Mouse (Mus musculus): Measurements from ENCODE around the gene Pld5. TPM values are rescaled to one million over a fixed set of nuclear protein-coding genes. Genes with fewer than 3 reads are reported as not detected.

Gene Pld5
- polyA plus RNA-seq, 1 experiment: 4.3 TPM

DNA sequence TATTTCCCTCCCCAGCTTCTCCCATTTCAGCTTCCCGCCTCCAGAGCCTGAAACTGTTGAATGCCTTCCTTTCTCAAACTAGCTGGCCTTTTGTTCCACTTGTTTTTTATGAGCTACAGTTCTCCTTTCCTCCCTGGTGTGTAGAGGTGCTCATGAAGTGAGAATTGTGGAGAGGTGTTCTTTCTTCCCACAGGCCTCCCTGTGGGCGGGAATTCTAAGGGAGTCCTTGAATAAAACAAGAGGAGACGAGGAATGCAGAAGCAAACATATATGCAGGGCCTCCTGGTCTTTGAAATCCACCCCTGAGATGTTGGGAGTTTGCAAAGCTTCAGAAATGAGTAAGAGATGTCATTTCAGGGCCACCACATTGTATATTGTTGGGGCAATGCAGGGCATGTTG lies 235.2 kb downstream of the Pld5 start:
- no peak for DNase-seq (ENCODE audit: low read depth)
- TF ChIP-seq POLR2A (IDR thresholded peaks at IDR 0.05; ENCODE audit: borderline replicate concordance, extremely low read depth, insufficient read depth, insufficient read length, poor library complexity, severe bottlenecking): no peak
- TF ChIP-seq CTCF (IDR thresholded peaks at IDR 0.05; ENCODE audit: borderline replicate concordance, extremely low read depth, insufficient read depth, insufficient read length): no peak

- TF ChIP-seq CTCF (IDR thresholded peaks at IDR 0.05; ENCODE audit: borderline replicate concordance, extremely low read depth, insufficient read depth, insufficient read length) (no peak), POLR2A (IDR thresholded peaks at IDR 0.05; ENCODE audit: borderline replicate concordance, extremely low read depth, insufficient read depth, insufficient read length, poor library complexity, severe bottlenecking) (no peak)
- DNase-seq (ENCODE audit: low read depth): peak; percentile 40
Measured at GRCm38 (mm10) chr1:176036028-176036427, 239.1 kb downstream of the Pld5 start.

DNA sequence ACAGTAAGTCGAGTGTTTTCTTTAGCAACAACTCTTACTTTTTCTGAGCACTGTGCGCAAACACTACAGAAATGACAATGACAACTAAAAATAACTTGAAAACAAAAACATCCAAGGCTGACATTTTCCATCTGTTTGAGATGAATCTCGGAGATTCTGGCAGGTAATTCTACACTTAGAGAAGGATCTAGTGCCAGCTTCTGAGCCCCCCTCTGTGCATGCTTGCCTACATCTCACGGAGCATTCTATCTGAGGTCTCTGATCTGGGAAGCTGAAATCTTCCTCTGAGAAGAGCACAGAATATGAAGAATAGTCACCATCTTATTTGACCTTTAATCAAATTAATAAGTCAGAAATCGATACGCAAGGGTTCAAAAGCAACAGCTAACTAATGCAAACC lies 240.4 kb downstream of the Pld5 start:
- TF ChIP-seq CTCF (IDR thresholded peaks at IDR 0.05; ENCODE audit: borderline replicate concordance, extremely low read depth, insufficient read depth, insufficient read length): no peak
- no peak for TF ChIP-seq POLR2A (IDR thresholded peaks at IDR 0.05; ENCODE audit: borderline replicate concordance, extremely low read depth, insufficient read depth, insufficient read length, poor library complexity, severe bottlenecking)
- DNase-seq (ENCODE audit: low read depth): no peak

DNA sequence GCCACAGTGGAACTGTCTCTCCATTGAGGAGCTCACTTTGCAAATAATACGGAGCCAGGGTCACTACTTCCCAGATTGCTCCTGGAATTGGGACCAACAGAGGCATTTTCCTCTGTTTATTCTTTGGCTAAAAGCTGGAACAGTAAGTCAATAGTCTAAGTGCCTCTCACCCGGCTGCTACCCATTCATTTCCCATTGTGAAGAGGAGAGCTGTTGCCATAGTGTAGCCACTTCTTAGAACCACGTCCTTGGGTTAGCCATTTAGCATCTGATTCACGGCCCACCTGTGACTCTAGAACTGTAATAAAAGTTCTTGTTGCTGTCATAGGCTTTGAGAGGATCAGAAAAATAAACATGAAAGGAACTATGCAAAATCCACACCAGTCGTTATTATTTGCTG lies 241.4 kb downstream of the Pld5 start:
- no peak for DNase-seq (ENCODE audit: low read depth)
- TF ChIP-seq CTCF (IDR thresholded peaks at IDR 0.05; ENCODE audit: borderline replicate concordance, extremely low read depth, insufficient read depth, insufficient read length) (no peak), POLR2A (IDR thresholded peaks at IDR 0.05; ENCODE audit: borderline replicate concordance, extremely low read depth, insufficient read depth, insufficient read length, poor library complexity, severe bottlenecking) (no peak)

GRCm38 (mm10) chr1:176029063-176029462 lies 246.0 kb downstream of the Pld5 start:
- no peak for DNase-seq (ENCODE audit: low read depth)
- TF ChIP-seq CTCF (IDR thresholded peaks at IDR 0.05; ENCODE audit: borderline replicate concordance, extremely low read depth, insufficient read depth, insufficient read length): no peak
- no peak for TF ChIP-seq POLR2A (IDR thresholded peaks at IDR 0.05; ENCODE audit: borderline replicate concordance, extremely low read depth, insufficient read depth, insufficient read length, poor library complexity, severe bottlenecking)

DNA sequence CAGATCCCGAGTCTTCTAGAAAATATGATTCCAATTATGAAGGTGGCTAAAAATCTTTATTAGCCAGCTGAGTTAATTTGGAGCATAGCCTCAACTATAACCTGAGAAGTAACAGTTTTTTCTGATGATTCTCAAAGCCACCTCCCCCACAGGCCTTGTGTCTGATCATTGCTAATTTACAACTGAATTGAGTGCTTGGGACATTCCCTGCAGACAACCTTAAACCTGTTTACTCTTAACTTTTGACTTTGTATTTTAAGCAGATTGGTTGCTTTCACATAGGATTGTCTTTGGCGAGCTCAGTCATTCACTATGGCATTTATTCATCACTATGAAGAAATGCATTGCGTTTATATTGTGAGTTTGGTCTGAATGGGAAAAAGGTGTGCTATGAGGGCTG lies 246.7 kb downstream of the Pld5 start:
- no peak for TF ChIP-seq CTCF (IDR thresholded peaks at IDR 0.05; ENCODE audit: borderline replicate concordance, extremely low read depth, insufficient read depth, insufficient read length)
- no peak for TF ChIP-seq POLR2A (IDR thresholded peaks at IDR 0.05; ENCODE audit: borderline replicate concordance, extremely low read depth, insufficient read depth, insufficient read length, poor library complexity, severe bottlenecking)
- no peak for DNase-seq (ENCODE audit: low read depth)

- DNase-seq (ENCODE audit: low read depth): no peak
- no peak for TF ChIP-seq CTCF (IDR thresholded peaks at IDR 0.05; ENCODE audit: borderline replicate concordance, extremely low read depth, insufficient read depth, insufficient read length)
- no peak for TF ChIP-seq POLR2A (IDR thresholded peaks at IDR 0.05; ENCODE audit: borderline replicate concordance, extremely low read depth, insufficient read depth, insufficient read length, poor library complexity, severe bottlenecking)
Measured at GRCm38 (mm10) chr1:176024501-176024900, 250.6 kb downstream of the Pld5 start.

- no peak for TF ChIP-seq CTCF (IDR thresholded peaks at IDR 0.05; ENCODE audit: borderline replicate concordance, extremely low read depth, insufficient read depth, insufficient read length)
- TF ChIP-seq POLR2A (IDR thresholded peaks at IDR 0.05; ENCODE audit: borderline replicate concordance, extremely low read depth, insufficient read depth, insufficient read length, poor library complexity, severe bottlenecking): no peak
- DNase-seq (ENCODE audit: low read depth): no peak
Measured at GRCm38 (mm10) chr1:176018523-176018922, 256.6 kb downstream of the Pld5 start.

DNA sequence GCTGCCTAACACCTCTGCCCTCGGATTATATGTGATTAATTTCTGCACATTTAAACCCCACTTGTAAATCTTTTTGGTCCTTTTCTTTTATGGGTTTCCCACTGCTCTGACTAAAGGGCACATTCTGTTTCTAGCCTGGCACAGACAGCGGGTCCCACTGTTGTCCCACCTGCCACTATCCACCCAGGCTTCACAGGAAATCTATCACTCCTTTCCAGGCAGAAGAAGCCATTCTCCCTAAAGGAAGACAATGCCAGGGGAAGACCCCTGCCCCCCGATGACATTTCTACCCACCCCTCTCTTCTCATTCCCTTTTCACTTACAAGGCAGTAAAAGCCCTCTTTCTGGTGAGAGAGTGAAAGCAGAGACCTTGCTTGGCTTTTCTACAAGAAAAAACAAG lies 259.0 kb downstream of the Pld5 start:
- TF ChIP-seq CTCF (IDR thresholded peaks at IDR 0.05; ENCODE audit: borderline replicate concordance, extremely low read depth, insufficient read depth, insufficient read length): no peak
- DNase-seq (ENCODE audit: low read depth): no peak

GRCm38 (mm10) chr1:176013497-176014268 lies 261.4 kb downstream of the Pld5 start:
- DNase-seq (ENCODE audit: low read depth): peak; percentile 79
- TF ChIP-seq POLR2A (IDR thresholded peaks at IDR 0.05; ENCODE audit: borderline replicate concordance, extremely low read depth, insufficient read depth, insufficient read length, poor library complexity, severe bottlenecking) (no peak), CTCF (IDR thresholded peaks at IDR 0.05; ENCODE audit: borderline replicate concordance, extremely low read depth, insufficient read depth, insufficient read length) (no peak)

DNA sequence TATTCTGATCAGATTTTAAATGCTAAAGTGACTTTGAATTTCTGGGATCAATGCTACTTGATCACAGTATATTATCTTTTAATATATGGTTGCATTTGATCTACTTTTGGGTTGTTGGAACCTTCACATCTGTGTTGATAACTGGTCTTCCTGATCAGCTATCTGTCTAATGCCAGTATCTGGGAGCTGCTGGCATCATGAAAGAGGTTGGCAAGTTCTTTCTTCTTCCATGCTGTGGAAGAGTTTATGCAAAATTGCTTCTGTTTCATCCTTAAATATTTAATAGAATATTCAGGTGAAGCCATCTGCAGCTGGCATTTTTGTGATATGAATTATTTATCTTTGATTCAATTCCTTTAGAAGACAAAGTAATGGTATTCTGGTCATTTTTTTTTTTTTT lies 263.6 kb downstream of the Pld5 start:
- DNase-seq (ENCODE audit: low read depth): no peak
- no peak for TF ChIP-seq CTCF (IDR thresholded peaks at IDR 0.05; ENCODE audit: borderline replicate concordance, extremely low read depth, insufficient read depth, insufficient read length)
- no peak for TF ChIP-seq POLR2A (IDR thresholded peaks at IDR 0.05; ENCODE audit: borderline replicate concordance, extremely low read depth, insufficient read depth, insufficient read length, poor library complexity, severe bottlenecking)

- no peak for DNase-seq (ENCODE audit: low read depth)
- TF ChIP-seq POLR2A (IDR thresholded peaks at IDR 0.05; ENCODE audit: borderline replicate concordance, extremely low read depth, insufficient read depth, insufficient read length, poor library complexity, severe bottlenecking): no peak
- TF ChIP-seq CTCF (IDR thresholded peaks at IDR 0.05; ENCODE audit: borderline replicate concordance, extremely low read depth, insufficient read depth, insufficient read length): no peak
Measured at GRCm38 (mm10) chr1:176011072-176011471, 264.0 kb downstream of the Pld5 start.

Measured in brain, embryonic 14.5 days (tissue).